Mouse (Mus musculus) retina, postnatal 1 day (tissue): ENCODE data around the gene Tmem145.
"Not testable (repeated sequence)": the region's sequence is repeated elsewhere in the genome, so short reads cannot be mapped to it uniquely, and the experiment has no call there.

Experiments
- DNase-seq: peaks from one replicate; pipeline ENCODE4 v3.0.0-alpha.2; 2012

Gene Tmem145

GRCm38 (mm10) chr7:25325431-25325830 lies 19.5 kb downstream of the Tmem145 start:
- DNase-seq, result not testable (repeated sequence)

DNA sequence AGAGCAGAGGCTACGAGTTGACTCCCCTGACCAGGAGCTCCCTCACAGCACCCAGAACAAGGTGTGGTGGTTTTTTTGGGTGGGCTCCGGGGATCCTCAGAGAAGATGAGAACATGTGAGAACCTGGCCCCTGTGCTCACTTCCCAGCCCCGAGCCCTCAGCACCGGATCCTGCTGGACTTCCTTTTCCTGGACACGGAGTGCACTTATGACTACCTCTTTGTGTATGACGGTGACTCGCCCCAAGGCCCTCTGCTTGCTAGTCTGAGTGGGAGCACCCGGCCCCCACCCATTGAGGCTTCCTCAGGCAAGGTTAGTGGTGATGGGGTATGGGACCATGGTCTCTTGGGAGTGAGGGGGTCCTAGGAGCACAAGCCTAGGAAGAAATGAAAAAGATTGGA lies 20.3 kb downstream of the Tmem145 start:
- no peak for DNase-seq

DNA sequence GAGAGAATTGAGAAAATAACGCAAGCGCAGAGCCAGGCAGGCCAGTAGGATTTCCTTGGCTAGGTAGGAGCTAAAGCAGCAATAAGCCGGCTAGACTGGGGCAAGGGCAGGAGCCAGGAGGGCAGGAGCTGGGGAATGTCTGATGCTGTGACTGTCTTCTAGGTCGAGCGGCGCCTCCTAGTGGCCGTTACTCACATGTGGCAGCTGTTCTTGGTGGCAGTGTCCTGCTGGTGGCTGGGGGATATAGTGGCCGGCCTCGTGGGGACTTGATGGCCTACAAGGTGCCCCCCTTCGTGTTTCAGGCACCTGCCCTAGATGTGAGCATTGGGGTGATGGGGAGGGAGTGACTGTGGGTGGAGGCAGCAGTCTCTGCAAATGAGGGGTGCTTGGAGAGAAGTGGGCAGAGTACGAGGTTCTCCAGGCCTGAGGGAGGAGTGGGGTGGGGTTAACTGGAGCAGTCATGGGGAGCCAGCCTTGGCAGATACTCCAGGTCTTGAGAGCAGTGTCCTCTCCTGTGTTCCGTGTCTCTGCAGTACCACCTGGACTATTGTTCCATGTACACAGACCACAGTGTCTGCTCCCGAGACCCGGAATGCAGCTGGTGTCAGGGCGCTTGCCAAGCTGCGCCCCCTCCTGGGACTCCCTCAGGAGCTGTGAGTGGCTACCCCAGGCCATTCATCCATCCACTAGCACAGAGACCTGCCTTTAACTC lies 27.8 kb downstream of the Tmem145 start:
- DNase-seq, result peak; percentile 89

- DNase-seq, result no peak
These were observed 28.6 kb downstream of the Tmem145 start for GRCm38 (mm10) chr7:25334472-25334871.

DNA sequence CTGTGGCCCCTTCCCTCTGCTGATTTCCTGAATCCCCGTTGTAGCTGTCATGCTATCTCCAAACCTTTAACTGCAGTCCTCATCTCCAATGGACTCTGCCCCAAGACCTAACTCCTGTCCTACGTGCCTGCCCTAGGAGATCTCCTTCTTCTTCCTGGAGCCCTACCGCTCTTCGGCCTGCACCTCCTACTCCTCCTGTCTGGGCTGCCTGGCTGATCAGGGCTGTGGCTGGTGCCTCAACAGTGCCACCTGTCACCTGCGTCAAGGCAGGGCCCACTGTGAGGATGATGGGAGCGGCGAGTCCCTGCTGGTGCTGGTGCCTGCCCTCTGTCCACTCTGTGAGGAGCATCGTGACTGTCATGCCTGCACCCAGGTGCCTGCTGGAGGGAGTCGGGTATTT lies 33.4 kb downstream of the Tmem145 start:
- DNase-seq, result no peak

- DNase-seq, result no peak
These were observed 35.3 kb downstream of the Tmem145 start for GRCm38 (mm10) chr7:25341000-25341784.

DNA sequence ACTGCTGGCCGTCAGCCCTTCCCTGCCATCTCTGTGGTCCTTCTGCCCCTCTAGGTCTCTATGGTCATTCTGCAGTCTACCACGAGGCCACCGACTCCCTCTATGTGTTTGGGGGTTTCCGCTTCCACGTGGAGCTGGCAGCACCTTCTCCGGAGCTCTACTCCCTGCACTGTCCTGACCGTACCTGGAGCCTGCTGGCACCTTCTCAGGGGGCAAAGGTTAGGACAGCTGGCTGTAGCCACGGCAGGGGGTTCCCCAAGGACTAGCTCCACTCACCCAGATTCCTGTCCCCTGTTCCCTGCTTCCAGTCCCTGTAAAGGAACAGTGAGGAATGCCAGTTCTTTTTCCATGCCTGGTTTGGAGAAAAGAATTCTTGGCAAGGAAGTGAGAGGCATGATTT lies 43.0 kb downstream of the Tmem145 start:
- DNase-seq, result no peak

GRCm38 (mm10) chr7:25358721-25359206 lies 52.9 kb downstream of the Tmem145 start:
- DNase-seq, result peak; percentile 95

DNA sequence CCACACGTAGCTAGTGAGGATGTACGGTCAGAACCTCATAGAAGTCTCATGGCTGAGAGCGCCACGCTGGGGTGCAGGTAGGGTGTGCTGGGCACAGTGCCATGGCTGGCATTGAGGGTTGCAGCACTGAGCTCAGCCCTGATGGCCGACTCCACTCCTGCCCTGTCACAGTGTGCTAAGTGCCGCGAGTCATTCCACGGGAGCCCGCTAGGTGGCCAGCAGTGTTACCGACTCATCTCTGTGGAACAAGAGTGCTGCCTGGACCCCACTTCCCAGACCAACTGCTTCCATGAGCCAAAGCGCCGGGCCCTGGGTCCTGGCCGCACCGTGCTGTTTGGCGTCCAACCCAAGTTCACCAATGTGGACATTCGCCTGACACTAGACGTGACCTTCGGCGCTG lies 57.2 kb downstream of the Tmem145 start:
- peak; percentile 40 for DNase-seq

- DNase-seq, result no peak
These were observed 57.7 kb downstream of the Tmem145 start for GRCm38 (mm10) chr7:25363632-25364031.
